Mouse (Mus musculus) ES-E14 (cell line): Measurements from ENCODE around the gene Zbtb20. TPM values are rescaled to one million over a fixed set of nuclear protein-coding genes. Genes with fewer than 3 reads are reported as not detected.

ENCODE experiments used
- DNase-seq: peaks from one replicate; pipeline ENCODE4 v3.0.0-alpha.2; 2013; ENCODE audit warnings: low read depth, low spot score
- H3K27ac ChIP-seq: 2 replicates; pipeline ENCODE4 v1.5.1; 2012; ENCODE audit warnings: low read depth, mild to moderate bottlenecking, low read length, moderate library complexity, mixed read lengths; ENCODE audit not compliant: poor library complexity, insufficient read depth, severe bottlenecking
- H3K36me3 ChIP-seq: 2 replicates; pipeline ENCODE4 v1.6.1; 2012; ENCODE audit warnings: mild to moderate bottlenecking, low read length, moderate library complexity, mixed read lengths; ENCODE audit not compliant: control insufficient read depth, poor library complexity, insufficient read depth, severe bottlenecking
- H3K4me1 ChIP-seq, 2 experiments: fragments of 150-350 bp in 1 of 2; sonication (generic) in 1 of 2; 2 replicates each; pipeline ENCODE4 v1.6.1; 2012; ENCODE audit warnings: low read length in 2 of 2, mild to moderate bottlenecking in 1 of 2, mixed read lengths in 1 of 2; ENCODE audit not compliant: control insufficient read depth in 2 of 2, insufficient read depth in 2 of 2, poor library complexity in 1 of 2
- H3K4me3 ChIP-seq, 2 experiments: fragments of 150-350 bp in 1 of 2; sonication (generic) in 1 of 2; 2 replicates each; pipeline ENCODE4 v1.5.1; 2012; ENCODE audit warnings: low read length in 2 of 2, low read depth in 1 of 2, mild to moderate bottlenecking in 1 of 2, mixed read lengths in 1 of 2; ENCODE audit not compliant: insufficient read depth in 1 of 2, poor library complexity in 1 of 2, severe bottlenecking in 1 of 2
- H3K9ac ChIP-seq: 2 replicates; pipeline ENCODE4 v1.6.1; 2012; ENCODE audit warnings: low read depth, mild to moderate bottlenecking, low read length, mixed read lengths; ENCODE audit not compliant: poor library complexity, insufficient read depth, severe bottlenecking
- H3K9me3 ChIP-seq: fragments of 150-350 bp; sonication (generic); 2 replicates; pipeline ENCODE4 v1.6.1; 2012; ENCODE audit warnings: low read depth, mild to moderate bottlenecking, low read length; ENCODE audit not compliant: control insufficient read depth, insufficient read depth
- CHD2 ChIP-seq: IDR thresholded peaks from 2 replicates; pipeline ENCODE4 v1.6.1; 2014; ENCODE audit warnings: mild to moderate bottlenecking, low read depth, low read length, inconsistent platforms
- HCFC1 ChIP-seq: IDR thresholded peaks from 2 replicates; pipeline ENCODE4 v1.6.1; 2012; ENCODE audit warnings: low read length, inconsistent platforms, borderline replicate concordance; ENCODE audit not compliant: insufficient read depth
- MAFK ChIP-seq: IDR thresholded peaks from 2 replicates; pipeline ENCODE4 v1.6.1; 2014; ENCODE audit warnings: mild to moderate bottlenecking, low read depth, low read length, inconsistent platforms; ENCODE audit not compliant: insufficient read depth
- ZC3H11A ChIP-seq: IDR thresholded peaks from 2 replicates; pipeline ENCODE4 v1.6.1; 2012; ENCODE audit warnings: low read depth, mild to moderate bottlenecking, inconsistent platforms, low read length, borderline replicate concordance
- ZNF384 ChIP-seq: IDR thresholded peaks from 2 replicates; pipeline ENCODE4 v1.6.1; 2012; ENCODE audit warnings: low read depth, low read length, inconsistent platforms
- in situ Hi-C, 2 experiments: fragments of 600-800 bp; cut with MboI; formaldehyde crosslinking; loops; one replicate each; pipeline ENCODE4 v1.15.1; 2025; ENCODE audit warnings: low sequenced_read_pairs in 2 of 2, inconsistent platforms in 1 of 2; ENCODE audit not compliant: unreplicated experiment in 2 of 2
- total RNA-seq: library from RNA; depleted of rRNA; stranded (reverse); fragments of 300-350 nt; gene quantifications from 2 replicates; pipeline ENCODE4 v1.2.3, GENCODE M21; 2012

Gene Zbtb20
- total RNA-seq, 1 experiment: 4.0 TPM

DNA sequence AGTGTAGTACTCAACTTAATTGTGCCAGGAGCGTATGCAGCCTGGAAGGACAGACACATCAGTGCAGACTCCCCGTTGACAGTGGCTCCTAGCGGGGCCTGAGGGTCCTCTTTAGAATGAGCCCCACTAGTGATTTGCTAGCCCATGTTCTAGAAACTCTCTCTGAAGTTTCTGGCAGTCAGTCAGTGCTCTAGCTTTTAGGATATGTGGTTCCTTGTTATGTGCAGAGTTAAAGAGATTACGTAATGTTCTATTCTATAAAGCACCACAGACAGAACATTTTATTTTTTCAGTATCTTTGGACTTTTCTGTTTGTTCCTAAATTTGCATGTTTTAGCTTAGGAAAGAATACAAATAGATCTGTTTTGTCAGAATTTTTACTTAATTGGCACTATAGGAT is 378.1 kb downstream of the Zbtb20 start:
- DNase-seq: no peak
- in situ Hi-C loops: no loop called here
- TF ChIP-seq HCFC1: no peak
- TF ChIP-seq ZC3H11A: no peak
- no peak for TF ChIP-seq ZNF384
- no peak for TF ChIP-seq CHD2
- TF ChIP-seq MAFK: no peak
- Histone ChIP-seq H3K9me3 (no peaks in the 10 kb centered on the region), H3K36me3 (no peaks in the 10 kb centered on the region), H3K9ac (no peak overlapping the region), H3K4me3 (no peak overlapping the region), H3K4me1 (no peaks in the 10 kb centered on the region), H3K27ac (no peak overlapping the region)

DNA sequence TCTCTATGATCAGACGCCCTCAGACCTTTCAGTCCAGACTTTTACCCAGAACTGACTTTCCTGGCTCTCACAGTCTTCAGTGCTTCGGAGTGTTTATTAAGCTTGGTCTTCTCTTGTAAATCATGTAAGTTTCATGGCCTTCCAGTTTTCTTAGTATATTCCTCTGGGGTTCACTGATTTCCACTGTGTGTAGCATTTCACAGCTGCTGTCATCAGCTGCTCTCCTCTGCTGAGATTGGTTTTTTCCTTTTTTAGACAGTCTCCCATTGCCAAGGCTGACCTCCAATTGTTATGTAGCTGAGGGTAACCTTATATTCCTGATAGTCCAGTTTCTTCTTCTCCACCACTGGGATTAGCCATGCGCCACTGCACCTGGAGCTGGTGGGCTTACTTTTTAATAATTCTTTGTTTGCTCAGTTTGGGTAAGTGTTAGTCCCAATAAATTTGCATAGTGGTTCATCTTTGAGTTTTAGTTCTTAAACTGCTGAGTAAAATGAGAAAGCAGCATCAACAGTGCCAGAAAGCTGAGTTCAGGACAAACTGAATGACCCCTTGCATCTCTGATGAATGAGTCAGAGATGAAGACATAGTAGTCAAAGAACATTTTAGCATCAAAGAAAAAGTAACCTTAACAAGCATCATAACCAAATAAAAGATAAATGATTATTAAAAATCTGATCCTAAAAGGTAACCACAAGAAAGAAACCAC is 380.7 kb downstream of the Zbtb20 start:
- TF ChIP-seq ZC3H11A: no peak
- no peak for TF ChIP-seq HCFC1
- TF ChIP-seq MAFK: no peak
- TF ChIP-seq CHD2: no peak
- no peak for TF ChIP-seq ZNF384
- no peak for DNase-seq
- Histone ChIP-seq H3K4me1 (no peaks in the 10 kb centered on the region), H3K9me3 (no peaks in the 10 kb centered on the region), H3K9ac (no peak overlapping the region), H3K27ac (no peak overlapping the region), H3K36me3 (no peaks in the 10 kb centered on the region), H3K4me3 (no peak overlapping the region)
- in situ Hi-C loops: no loop called here

DNA sequence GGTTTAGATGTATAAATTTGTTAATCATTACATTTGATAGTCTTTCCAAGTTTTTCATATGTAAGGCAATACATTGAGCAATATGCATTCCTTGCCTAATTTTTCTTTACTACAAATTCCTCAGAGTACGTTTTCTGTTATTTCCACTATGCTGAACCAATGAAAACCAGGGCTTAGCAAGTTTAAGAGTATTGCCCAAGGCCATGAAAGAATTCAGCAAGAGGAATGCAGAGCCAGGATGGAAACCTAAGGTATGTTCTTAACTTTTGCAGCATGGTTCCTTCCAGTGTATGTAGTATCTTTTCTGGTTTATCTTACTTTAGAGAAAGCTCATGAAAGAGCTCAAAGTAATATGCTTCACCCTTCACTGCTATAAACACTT is 381.2 kb downstream of the Zbtb20 start:
- Histone ChIP-seq H3K9ac (no peak overlapping the region), H3K4me1 (no peaks in the 10 kb centered on the region), H3K27ac (no peak overlapping the region), H3K36me3 (no peaks in the 10 kb centered on the region), H3K9me3 (no peaks in the 10 kb centered on the region), H3K4me3 (no peak overlapping the region)
- no peak for DNase-seq
- no peak for TF ChIP-seq CHD2
- TF ChIP-seq ZC3H11A: no peak
- in situ Hi-C loops: no loop called here

DNA sequence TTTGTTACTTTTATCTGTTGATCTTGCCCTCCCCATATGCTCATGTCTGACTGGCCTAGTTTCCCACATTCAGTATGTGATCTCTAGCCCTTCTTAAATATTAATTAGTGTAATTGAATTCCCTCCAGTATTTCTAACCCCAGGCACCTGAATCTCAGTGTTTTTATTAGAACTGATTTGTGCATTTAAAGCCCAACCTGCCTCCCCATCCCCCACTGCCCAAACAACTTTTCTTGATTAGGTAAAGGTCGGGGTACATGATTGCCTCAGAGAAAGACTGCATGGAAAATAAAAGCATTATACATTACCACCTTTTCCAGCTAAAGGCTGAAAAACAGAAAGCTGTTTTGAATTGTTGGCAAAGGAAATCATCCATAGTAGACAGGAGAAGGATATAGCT is 383.8 kb downstream of the Zbtb20 start:
- in situ Hi-C loops: no loop called here
- DNase-seq: no peak
- Histone ChIP-seq H3K36me3 (no peaks in the 10 kb centered on the region), H3K9me3 (no peaks in the 10 kb centered on the region), H3K27ac (no peak overlapping the region), H3K4me1 (no peaks in the 10 kb centered on the region), H3K9ac (no peak overlapping the region), H3K4me3 (no peak overlapping the region)
- TF ChIP-seq ZC3H11A: no peak
- TF ChIP-seq HCFC1: no peak
- no peak for TF ChIP-seq MAFK
- no peak for TF ChIP-seq ZNF384

DNA sequence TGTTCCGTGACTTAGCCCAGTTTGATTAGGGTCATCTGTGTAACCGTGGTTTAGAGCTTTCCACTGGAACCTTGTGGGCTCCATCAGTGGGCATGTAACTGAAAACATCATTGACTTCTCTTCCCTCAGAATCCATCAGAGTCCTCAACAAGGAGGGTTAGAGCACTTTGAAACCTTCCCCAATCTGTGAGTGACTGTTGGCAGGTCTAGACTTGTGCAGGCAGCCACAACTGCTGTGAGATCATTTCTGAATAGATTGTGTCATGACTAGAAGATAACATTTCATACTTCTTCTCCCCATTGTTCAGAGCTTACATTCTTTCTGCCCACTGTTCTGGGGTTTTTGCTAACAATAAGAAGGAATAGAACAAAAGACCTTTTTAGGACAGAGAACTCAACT is 385.2 kb downstream of the Zbtb20 start:
- H3K36me3 ChIP-seq: no peaks in the 10 kb centered on the region
- H3K4me3 ChIP-seq: no peak overlapping the region
- no peak overlapping the region for H3K9ac ChIP-seq
- in situ Hi-C loops: no loop called here
- H3K27ac ChIP-seq: no peak overlapping the region
- no peaks in the 10 kb centered on the region for H3K9me3 ChIP-seq
- DNase-seq: no peak
- no peak for TF ChIP-seq ZC3H11A
- no peak for TF ChIP-seq ZNF384
- no peak for TF ChIP-seq MAFK
- no peak for TF ChIP-seq HCFC1
- no peak for TF ChIP-seq CHD2
- no peaks in the 10 kb centered on the region for H3K4me1 ChIP-seq
